Mouse (Mus musculus): Measurements from ENCODE around the gene Zfp110.

Zfp110 gene

DNA sequence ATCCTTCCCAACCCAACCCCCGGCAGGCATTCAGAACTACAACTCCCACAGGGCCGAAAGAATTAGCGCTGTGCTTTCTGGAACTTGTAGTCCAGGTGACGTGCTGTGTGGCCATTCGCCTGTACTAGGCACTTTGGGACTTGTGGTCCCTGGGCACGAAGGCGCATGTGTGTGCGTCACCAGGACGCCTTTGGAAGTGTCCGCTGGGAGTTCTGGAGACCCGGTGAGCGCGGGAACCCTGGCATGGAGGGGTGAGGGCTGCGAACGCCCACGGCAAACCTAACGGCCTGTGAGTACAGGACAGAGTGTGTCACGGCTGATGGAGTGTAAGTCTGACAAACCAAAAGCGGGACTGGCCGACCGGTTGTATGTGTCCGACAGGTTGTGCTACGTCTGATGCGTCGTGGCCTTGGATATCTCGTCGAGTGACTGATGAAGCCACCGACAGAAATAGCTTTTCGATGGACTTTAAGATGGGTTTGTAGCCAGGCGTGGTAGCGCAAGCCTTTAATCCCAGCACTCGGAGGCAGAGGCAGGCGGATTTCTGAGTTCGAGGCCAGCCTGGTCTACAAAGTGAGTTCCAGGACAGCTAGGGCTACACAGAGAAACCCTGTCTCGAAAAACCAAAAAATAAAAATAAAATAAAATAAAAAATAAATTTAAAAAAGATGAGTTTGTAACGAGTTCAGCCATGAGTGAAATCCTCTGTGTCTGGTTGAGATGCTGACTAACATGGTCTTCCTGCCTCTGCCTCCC is 63.3 kb downstream of the Zfp110 start, which contains the start of gene Zscan22:
Zscan22 (plus strand) TSS at position 161 of the 756 bp plus-strand sequence.
- in situ Hi-C loops (cut with MboI, MseI), result loop anchor here (5.0 kb wide), 1 partner anchor 379 kb away; the partner anchor contains the start of genes Lig1 and Zswim9
